Mouse (Mus musculus) liver, postnatal 0 days (tissue): ENCODE measurements at regions not wholly inside any gene's neighbourhood (a gene's known extent, or its start where the extent isn't known, plus 50 kb on each side); places are given as distances from the start of the nearest gene placed in this dataset.

Source experiments
- CTCF ChIP-seq: sonication (generic); IDR thresholded peaks from 2 replicates; pipeline ENCODE4 v1.5.1; 2016; ENCODE audit warnings: antibody characterized with exemption, low read depth
- EP300 ChIP-seq: IDR thresholded peaks from 2 replicates; pipeline ENCODE4 v1.6.1; 2016; ENCODE audit warnings: antibody characterized with exemption, low read depth, mild to moderate bottlenecking

GRCm38 (mm10) chr15:85680460-85681224 lies 54.1 kb upstream of the Ppara start:
- TF ChIP-seq EP300 (no peak), CTCF (no peak)
